Mouse (Mus musculus) embryonic fibroblast, embryonic 13.5 days (primary cell): ENCODE measurements at regions not wholly inside any gene's neighbourhood (a gene's known extent, or its start where the extent isn't known, plus 50 kb on each side); places are given as distances from the start of the nearest gene placed in this dataset.

Source experiments
- CTCF ChIP-seq: IDR thresholded peaks from 2 replicates; pipeline ENCODE4 v1.5.1; 2011; ENCODE audit warnings: mild to moderate bottlenecking, control low read depth, low read length, moderate library complexity, borderline replicate concordance; ENCODE audit not compliant: insufficient read depth
- POLR2A ChIP-seq: IDR thresholded peaks from 2 replicates; pipeline ENCODE4 v1.6.1; 2011; ENCODE audit warnings: low read depth, mild to moderate bottlenecking, control low read depth, low read length, moderate library complexity

DNA sequence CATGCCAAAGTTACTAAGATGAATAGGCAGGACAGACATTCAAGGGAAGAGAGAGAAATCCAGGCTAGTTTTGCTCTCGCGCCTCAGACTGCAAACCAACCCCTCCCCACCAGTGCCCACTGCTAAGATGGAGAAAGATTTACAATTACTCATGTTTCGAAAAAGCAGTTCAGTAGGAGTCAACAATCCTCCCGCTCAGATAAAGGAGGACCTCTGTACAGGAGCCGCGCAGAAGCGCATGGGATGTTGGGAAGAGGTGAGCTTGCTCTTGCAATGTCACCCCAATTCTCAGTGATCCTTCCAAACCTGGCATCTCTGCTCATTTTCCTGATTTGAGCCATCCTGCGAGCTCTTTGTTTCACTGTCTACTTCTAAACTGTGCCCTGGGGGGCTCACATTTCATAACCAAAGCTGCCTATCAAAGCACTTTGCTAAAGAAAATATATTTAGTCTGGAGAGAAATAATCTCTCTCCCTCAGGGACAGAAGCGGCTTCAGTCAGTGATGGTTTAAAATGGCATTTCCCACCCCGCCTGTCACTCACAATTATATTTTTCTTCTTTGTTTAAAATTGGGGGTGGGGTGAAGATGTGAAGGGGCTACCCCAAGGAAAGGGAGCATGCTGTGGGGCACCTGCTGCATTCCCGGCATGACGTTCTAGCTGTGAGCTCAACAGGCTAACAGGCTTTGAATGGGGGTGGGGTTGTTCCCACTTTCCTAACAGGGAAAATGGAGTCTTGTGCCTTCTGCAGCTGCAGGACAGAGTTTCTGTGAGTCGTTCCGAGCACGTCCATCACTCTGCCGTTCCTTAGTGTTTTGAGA, 170.2 kb downstream of the Nucb2 start:
- TF ChIP-seq CTCF (no peak), POLR2A (no peak)
